Mouse (Mus musculus) small intestine, adult 2 months (tissue): ENCODE data around the gene Dpy19l1.

Experiments
- CTCF ChIP-seq: fragments of 200-500 bp; IDR thresholded peaks from 2 replicates; pipeline ENCODE4 v1.5.1; 2012; ENCODE audit warnings: low read depth, mild to moderate bottlenecking, control low read depth, inconsistent platforms, low read length, moderate library complexity, mixed read lengths; ENCODE audit not compliant: insufficient replicate concordance, insufficient read length; ENCODE audit errors: extremely low read depth
- POLR2A ChIP-seq: fragments of 200-500 bp; IDR thresholded peaks from 2 replicates; pipeline ENCODE4 v1.6.1; 2012; ENCODE audit warnings: low read depth, mild to moderate bottlenecking, control low read depth, inconsistent platforms, low read length, moderate library complexity

- no peak for TF ChIP-seq POLR2A
- no peak for TF ChIP-seq CTCF
Measured at GRCm38 (mm10) chr9:24477251-24477650, 25.7 kb downstream of the Dpy19l1 start.
